Mouse (Mus musculus) cerebellum, adult 11-12 months (tissue): ENCODE results near the gene Lix1.

Experiments used
- DNase-seq: peaks from one replicate; pipeline ENCODE4 v3.0.0; 2022

Gene Lix1

GRCm38 (mm10) chr17:17498848-17499247, 96.4 kb downstream of the Lix1 start:
- DNase-seq = no peak

- no peak for DNase-seq
Observed at GRCm38 (mm10) chr17:17499278-17499677, 96.8 kb downstream of the Lix1 start.

- DNase-seq = no peak
Observed at GRCm38 (mm10) chr17:17506677-17507076, 104.2 kb downstream of the Lix1 start.
